In the genomic region with DNA sequence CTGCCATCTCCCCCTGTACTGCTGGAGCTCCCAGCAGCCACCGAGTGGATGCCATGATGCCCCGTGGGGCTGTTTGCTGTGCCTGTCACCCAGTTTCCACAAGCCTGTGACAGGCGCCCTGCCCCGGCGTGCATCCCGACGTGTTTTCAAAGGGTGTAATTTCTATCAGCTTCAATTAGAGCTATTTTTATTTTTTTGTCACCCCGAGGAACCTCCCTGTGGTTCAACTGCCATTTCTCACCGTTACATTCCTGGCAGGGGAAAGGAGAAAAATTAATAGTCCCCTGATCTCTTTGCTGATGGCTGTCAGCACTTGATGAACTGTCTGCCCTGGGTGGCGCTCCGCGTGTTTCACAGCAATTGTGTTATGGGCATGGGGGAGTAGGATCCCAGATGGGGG, we compare ENCODE assay signal across 14 mouse cellular contexts.
DNase-seq lines count a peak whose midpoint lies in the region; ATAC-seq lines count a peak whose summit lies in the region.
"Had no signal": no experiment of that assay in that cellular context is flagged by ENCODE, and none has a peak within 500 bp of the region (broad histone marks: within the 10 kb centered on the region; RNA-seq: fewer than 3 reads in every experiment).

No protein-coding gene starts in this region.

- peaks cover 42% of the 10 kb centered on the region for H3K27me3 ChIP-seq in embryonic facial prominence, embryonic 10.5 days (replicated peaks; ENCODE audit: low read depth, poor library complexity, severe bottlenecking)
- no peaks in the 10 kb centered on the region; the same call in none of the 2 replicates for H3K27me3 ChIP-seq in hindbrain, embryonic 13.5 days
- H3K27me3 ChIP-seq in midbrain, embryonic 12.5 days, result peaks cover 22% of the 10 kb centered on the region
- H3K27me3 ChIP-seq: limb, embryonic 13.5 days had no signal

- DNase-seq in brain, adult 2 months (ENCODE audit: low read depth, low spot score), result peak; percentile 36
- no peak for DNase-seq in embryonic facial prominence, embryonic 10.5 days (ENCODE audit: low spot score)
- DNase-seq in cerebellum, adult 8-10 months, result no peak
- no peak for DNase-seq in embryo, embryonic 10.5 days (ENCODE audit: low spot score)
- no peak for DNase-seq in frontal cortex, adult 2 months (ENCODE audit: extremely low spot score in 1 of 2, low spot score in 1 of 2)
- DNase-seq: cerebellum, adult 11 months; heart, adult 18-20 months; kidney, postnatal 14 days; layer of hippocampus, postnatal 36 days; spleen, adult 18-20 months had no signal

- ATAC-seq in hindbrain, embryonic 13.5 days (ENCODE audit: low FRiP score), result no peak
- ATAC-seq in midbrain, embryonic 12.5 days (ENCODE audit: low FRiP score, low read depth), result no peak

- H3K9ac ChIP-seq in hindbrain, embryonic 13.5 days, result 0 out of 2 replicates have a peak overlapping the region, but pooled peaks have one; percentile 25
- H3K9ac ChIP-seq in midbrain, embryonic 12.5 days (replicated peaks), result no peak overlapping the region
- H3K9ac ChIP-seq: limb, embryonic 13.5 days had no signal

- H3K4me1 ChIP-seq in embryonic facial prominence, embryonic 10.5 days, result peaks cover 97% of the 10 kb centered on the region
- H3K4me1 ChIP-seq in hindbrain, embryonic 13.5 days (replicated peaks), result peaks cover 91% of the 10 kb centered on the region
- peaks cover 89% of the 10 kb centered on the region for H3K4me1 ChIP-seq in midbrain, embryonic 12.5 days

- peak overlapping the region; percentile 65; the same call in 1 of the 2 replicates for H3K27ac ChIP-seq in embryonic facial prominence, embryonic 10.5 days (replicated peaks)
- peak overlapping the region; percentile 89 for H3K27ac ChIP-seq in hindbrain, embryonic 13.5 days
- peak overlapping the region; percentile 74 for H3K27ac ChIP-seq in midbrain, embryonic 12.5 days (replicated peaks)
- H3K27ac ChIP-seq: limb, embryonic 13.5 days; macrophage had no signal

- WGBS in embryonic facial prominence, embryonic 10.5 days, result 84% methylated on average over 12 of the region's 12 CpGs
- 38% methylated on average over 12 of the region's 12 CpGs for WGBS in hindbrain, embryonic 13.5 days
- 82% methylated on average over 12 of the region's 12 CpGs for WGBS in midbrain, embryonic 12.5 days

- H3K4me2 ChIP-seq in hindbrain, embryonic 13.5 days, result no peak overlapping the region
- no peak overlapping the region for H3K4me2 ChIP-seq in midbrain, embryonic 12.5 days (replicated peaks)
- H3K4me2 ChIP-seq: limb, embryonic 13.5 days had no signal

- peaks cover 5% of the 10 kb centered on the region; the same call in 1 of the 2 replicates for H3K36me3 ChIP-seq in embryonic facial prominence, embryonic 10.5 days (replicated peaks)
- H3K36me3 ChIP-seq in hindbrain, embryonic 13.5 days, result no peaks in the 10 kb centered on the region
- H3K36me3 ChIP-seq in midbrain, embryonic 12.5 days, result no peaks in the 10 kb centered on the region

- no peak overlapping the region for H3K4me3 ChIP-seq in embryonic facial prominence, embryonic 10.5 days
- H3K4me3 ChIP-seq in hindbrain, embryonic 13.5 days, result no peak overlapping the region
- no peak overlapping the region for H3K4me3 ChIP-seq in midbrain, embryonic 12.5 days
- H3K4me3 ChIP-seq: limb, embryonic 13.5 days had no signal

- no peaks in the 10 kb centered on the region for H3K9me3 ChIP-seq in embryonic facial prominence, embryonic 10.5 days
- no peaks in the 10 kb centered on the region for H3K9me3 ChIP-seq in hindbrain, embryonic 13.5 days
- H3K9me3 ChIP-seq in midbrain, embryonic 12.5 days, result no peaks in the 10 kb centered on the region
- H3K9me3 ChIP-seq: limb, embryonic 13.5 days had no signal
